Mouse (Mus musculus) testis, adult 2 months (tissue): ENCODE results near the gene Ggt5. TPM values are rescaled to one million over a fixed set of nuclear protein-coding genes. Genes with fewer than 3 reads are reported as not detected.
"Not testable (repeated sequence)": the region's sequence is repeated elsewhere in the genome, so short reads cannot be mapped to it uniquely, and the experiment has no call there.

Experiments
- H3K27ac ChIP-seq: fragments of 200-500 bp; 2 replicates; pipeline ENCODE4 v1.5.1; 2012; ENCODE audit warnings: low read depth, low read length; ENCODE audit not compliant: control insufficient read depth, insufficient read depth
- H3K27me3 ChIP-seq: fragments of 200-500 bp; 2 replicates; pipeline ENCODE4 v1.6.1; 2012; ENCODE audit warnings: mild to moderate bottlenecking, low read length, moderate library complexity; ENCODE audit not compliant: control insufficient read depth, insufficient read depth
- H3K36me3 ChIP-seq: fragments of 200-500 bp; 2 replicates; pipeline ENCODE4 v1.6.1; 2012; ENCODE audit warnings: mild to moderate bottlenecking, low read length; ENCODE audit not compliant: control insufficient read depth, insufficient read depth
- H3K4me1 ChIP-seq: fragments of 200-500 bp; 2 replicates; pipeline ENCODE4 v1.6.1; 2012; ENCODE audit warnings: low read length; ENCODE audit not compliant: control insufficient read depth, insufficient read depth
- H3K4me3 ChIP-seq: fragments of 200-500 bp; 2 replicates; pipeline ENCODE4 v1.5.1; 2012; ENCODE audit warnings: low read depth, mild to moderate bottlenecking, low read length, moderate library complexity, mixed read lengths; ENCODE audit not compliant: control insufficient read depth
- CTCF ChIP-seq: fragments of 200-500 bp; IDR thresholded peaks from 2 replicates; pipeline ENCODE4 v1.5.1; 2012; ENCODE audit warnings: low read depth, mild to moderate bottlenecking, inconsistent platforms, low read length, moderate library complexity; ENCODE audit not compliant: control insufficient read depth, insufficient read depth, insufficient replicate concordance
- POLR2A ChIP-seq: fragments of 200-500 bp; IDR thresholded peaks from 2 replicates; pipeline ENCODE4 v1.6.1; 2012; ENCODE audit warnings: low read depth, mild to moderate bottlenecking, inconsistent platforms, low read length, moderate library complexity; ENCODE audit not compliant: control insufficient read depth
- polyA plus RNA-seq: library from polyadenylated mRNA; depleted of rRNA; stranded (reverse); fragments of >200 nt; gene quantifications from 2 replicates; pipeline ENCODE4 v1.2.3, GENCODE M21; 2012

Gene Ggt5
- polyA plus RNA-seq, 1 experiment, result 5.4 TPM

- peaks cover 6% of the 10 kb centered on the region for H3K4me1 ChIP-seq
Measured at GRCm38 (mm10) chr10:75562596-75562995, 26.5 kb upstream of the Ggt5 start.

GRCm38 (mm10) chr10:75564687-75565265 lies 24.4 kb upstream of the Ggt5 start:
- peaks cover 2% of the 10 kb centered on the region for H3K4me1 ChIP-seq
- no peak overlapping the region for H3K4me3 ChIP-seq
- no peaks in the 10 kb centered on the region for H3K36me3 ChIP-seq
- no peak overlapping the region for H3K27ac ChIP-seq
- TF ChIP-seq CTCF, result no peak
- TF ChIP-seq POLR2A, result no peak
- no peaks in the 10 kb centered on the region for H3K27me3 ChIP-seq

More at GRCm38 (mm10) chr10:75562596-75562995, 26.5 kb upstream of the Ggt5 start:
- TF ChIP-seq POLR2A (no peak), CTCF (no peak)
- Histone ChIP-seq H3K4me3 (no peak overlapping the region), H3K36me3 (no peaks in the 10 kb centered on the region), H3K27ac (no peak overlapping the region), H3K27me3 (no peaks in the 10 kb centered on the region)

GRCm38 (mm10) chr10:75565436-75565835 lies 23.7 kb upstream of the Ggt5 start:
- Histone ChIP-seq H3K36me3 (no peaks in the 10 kb centered on the region), H3K27me3 (no peaks in the 10 kb centered on the region), H3K4me1 (no peaks in the 10 kb centered on the region; the same call in 1 of the 2 replicates), H3K27ac (no peak overlapping the region), H3K4me3 (no peak overlapping the region)
- TF ChIP-seq POLR2A (no peak), CTCF (no peak)

- H3K27me3 ChIP-seq, result no peaks in the 10 kb centered on the region
- H3K4me1 ChIP-seq, result no peaks in the 10 kb centered on the region
- no peak for TF ChIP-seq POLR2A
- no peak for TF ChIP-seq CTCF
- no peaks in the 10 kb centered on the region for H3K36me3 ChIP-seq
- no peak overlapping the region for H3K27ac ChIP-seq
- H3K4me3 ChIP-seq, result no peak overlapping the region
Measured at GRCm38 (mm10) chr10:75565906-75566305, 23.2 kb upstream of the Ggt5 start.

GRCm38 (mm10) chr10:75566321-75566720 lies 22.8 kb upstream of the Ggt5 start:
- Histone ChIP-seq H3K4me1 (no peaks in the 10 kb centered on the region), H3K27me3 (no peaks in the 10 kb centered on the region), H3K27ac (no peak overlapping the region), H3K4me3 (no peak overlapping the region), H3K36me3 (no peaks in the 10 kb centered on the region)
- TF ChIP-seq CTCF, result no peak
- TF ChIP-seq POLR2A, result no peak

- not testable (repeated sequence) for H3K27ac ChIP-seq, H3K36me3 ChIP-seq, H3K4me1 ChIP-seq, H3K4me3 ChIP-seq, H3K27me3 ChIP-seq
Measured at GRCm38 (mm10) chr10:75566765-75567164, 22.4 kb upstream of the Ggt5 start.

GRCm38 (mm10) chr10:75568029-75568428 lies 21.1 kb upstream of the Ggt5 start:
- no peaks in the 10 kb centered on the region for H3K36me3 ChIP-seq
- H3K4me1 ChIP-seq, result no peaks in the 10 kb centered on the region
- H3K27me3 ChIP-seq, result no peaks in the 10 kb centered on the region
- TF ChIP-seq CTCF (no peak), POLR2A (no peak)
- no peak overlapping the region for H3K27ac ChIP-seq
- H3K4me3 ChIP-seq, result no peak overlapping the region

GRCm38 (mm10) chr10:75568441-75568840 lies 20.7 kb upstream of the Ggt5 start:
- no peaks in the 10 kb centered on the region for H3K4me1 ChIP-seq
- H3K4me3 ChIP-seq, result no peak overlapping the region
- H3K36me3 ChIP-seq, result no peaks in the 10 kb centered on the region
- TF ChIP-seq CTCF (no peak), POLR2A (no peak)
- H3K27me3 ChIP-seq, result no peaks in the 10 kb centered on the region
- no peak overlapping the region for H3K27ac ChIP-seq
